Mouse (Mus musculus): ENCODE data around the gene Tunar.

The Tunar gene

DNA sequence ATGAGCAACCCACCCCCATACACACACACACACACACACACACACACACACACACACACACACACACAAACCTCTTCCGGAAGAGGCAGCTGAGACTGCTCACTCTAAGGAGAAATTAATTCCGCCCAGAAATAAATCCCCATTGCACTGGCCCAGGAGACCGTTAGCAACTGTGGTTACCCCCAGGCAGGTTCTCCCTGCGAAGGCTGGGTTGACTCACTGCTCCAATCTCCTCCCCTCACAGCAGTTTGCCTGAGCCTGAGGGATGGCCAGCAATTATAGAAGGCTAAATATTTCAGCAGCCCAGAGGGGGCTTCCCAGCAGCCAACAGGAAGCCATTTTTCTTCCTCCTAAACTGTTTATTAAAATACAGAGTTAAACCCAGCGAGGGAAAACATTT lies 64.5 kb downstream of the Tunar start:
- no peak for DNase-seq (ENCODE audit: low read depth in 2 of 2, low spot score in 2 of 2)

DNA sequence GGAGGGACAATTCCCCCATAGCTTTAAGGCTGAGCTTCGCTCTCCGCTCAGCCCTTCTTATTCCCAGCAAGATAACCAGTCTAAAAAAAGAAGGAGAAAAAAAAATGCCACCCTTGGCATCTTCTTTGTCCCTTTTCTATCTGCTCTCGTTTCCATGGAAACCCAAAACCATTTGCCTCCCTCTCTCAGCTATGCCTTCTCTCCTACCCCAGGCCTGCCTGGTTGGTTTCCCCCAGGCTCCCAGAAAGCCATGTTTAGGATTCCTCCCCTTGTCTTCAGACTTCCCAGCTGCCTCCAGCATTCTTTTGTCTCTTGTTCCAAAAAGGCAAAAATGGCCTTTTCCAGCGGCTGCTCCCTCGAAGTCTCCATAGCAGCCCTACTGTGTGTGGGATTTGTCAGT lies 70.1 kb downstream of the Tunar start:
- no peak for DNase-seq (ENCODE audit: low read depth in 2 of 2, low spot score in 2 of 2)

DNA sequence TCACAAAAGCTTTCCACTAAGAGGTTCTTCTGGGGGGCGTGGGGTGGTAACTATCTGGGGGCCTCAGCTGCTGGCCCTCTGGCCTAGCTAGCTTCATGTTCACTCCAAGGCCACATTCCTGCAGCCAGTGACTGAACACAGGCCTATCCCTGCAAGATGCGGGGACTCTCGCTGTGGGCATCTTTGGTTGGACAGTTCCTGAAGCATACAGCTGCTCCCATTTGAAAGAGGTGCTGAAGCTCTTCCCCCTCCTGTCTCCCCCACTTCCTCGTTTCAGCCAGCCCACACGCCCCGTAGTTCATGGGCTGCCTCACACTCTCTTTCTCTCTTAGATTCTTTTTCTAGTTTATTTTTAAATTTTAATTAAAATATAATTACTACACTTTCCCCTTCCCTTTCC lies 72.3 kb downstream of the Tunar start:
- DNase-seq (ENCODE audit: low read depth in 2 of 2, low spot score in 2 of 2): no peak

DNA sequence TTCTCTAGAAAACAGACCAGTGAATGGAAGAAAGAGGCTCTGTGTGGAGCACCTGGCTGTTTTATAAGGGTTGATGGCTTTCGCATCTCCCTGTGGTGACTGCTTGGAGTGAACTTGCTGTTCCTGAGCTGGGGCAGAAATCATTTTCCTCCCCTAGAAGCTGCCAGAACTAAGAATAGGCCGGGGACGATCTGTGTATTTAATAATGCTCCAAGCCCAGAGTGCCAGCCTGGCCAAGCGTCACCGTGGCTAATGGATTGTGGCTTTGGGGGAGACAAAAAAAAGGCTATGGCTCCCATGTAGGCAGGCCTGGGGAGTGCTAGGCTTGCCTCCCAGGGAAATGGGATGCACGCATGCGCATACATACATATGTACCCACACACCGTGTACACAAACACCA lies 80.2 kb downstream of the Tunar start:
- no peak for DNase-seq (ENCODE audit: low read depth in 2 of 2, low spot score in 2 of 2)

DNA sequence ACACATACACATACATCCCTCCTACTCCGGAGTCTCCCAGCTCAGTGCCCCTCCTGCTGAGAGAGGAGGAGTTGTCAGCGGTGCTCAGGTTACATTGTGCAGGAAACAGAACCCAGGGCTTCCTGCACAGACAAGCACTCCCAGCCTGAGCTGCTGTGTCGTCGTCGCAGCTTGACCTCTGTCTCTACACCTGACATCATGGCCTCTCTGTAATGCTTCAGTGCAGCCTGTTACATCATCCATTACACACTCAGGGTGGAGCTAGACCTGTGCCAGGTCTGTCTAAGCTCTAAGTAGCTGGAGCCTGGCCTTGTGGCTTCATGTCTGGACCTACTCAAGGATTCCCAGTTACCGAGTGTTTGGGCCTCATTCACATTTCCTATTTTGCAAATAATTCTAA lies 86.8 kb downstream of the Tunar start:
- DNase-seq (ENCODE audit: low read depth in 2 of 2, low spot score in 2 of 2): no peak

DNA sequence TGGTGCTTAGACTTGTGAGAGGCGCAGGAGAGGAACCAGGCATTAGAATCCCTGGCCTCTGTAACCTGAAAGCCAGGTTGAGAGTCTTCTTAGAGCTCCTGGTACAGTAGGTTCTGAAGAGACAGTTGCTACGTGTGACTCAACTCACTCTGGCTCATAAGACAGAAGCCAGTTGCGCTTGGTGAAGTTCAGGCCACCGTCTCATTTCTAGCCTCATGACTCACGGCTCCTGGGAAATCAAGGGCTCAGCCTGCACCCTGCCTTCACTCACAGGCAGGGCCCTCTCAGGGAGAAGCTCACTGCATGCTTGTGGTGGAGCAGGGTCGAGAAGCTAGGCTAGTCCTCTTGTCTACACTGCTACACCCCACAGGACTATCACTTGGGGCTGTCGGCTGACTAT lies 92.9 kb downstream of the Tunar start:
- no peak for DNase-seq (ENCODE audit: low read depth in 2 of 2, low spot score in 2 of 2)

DNA sequence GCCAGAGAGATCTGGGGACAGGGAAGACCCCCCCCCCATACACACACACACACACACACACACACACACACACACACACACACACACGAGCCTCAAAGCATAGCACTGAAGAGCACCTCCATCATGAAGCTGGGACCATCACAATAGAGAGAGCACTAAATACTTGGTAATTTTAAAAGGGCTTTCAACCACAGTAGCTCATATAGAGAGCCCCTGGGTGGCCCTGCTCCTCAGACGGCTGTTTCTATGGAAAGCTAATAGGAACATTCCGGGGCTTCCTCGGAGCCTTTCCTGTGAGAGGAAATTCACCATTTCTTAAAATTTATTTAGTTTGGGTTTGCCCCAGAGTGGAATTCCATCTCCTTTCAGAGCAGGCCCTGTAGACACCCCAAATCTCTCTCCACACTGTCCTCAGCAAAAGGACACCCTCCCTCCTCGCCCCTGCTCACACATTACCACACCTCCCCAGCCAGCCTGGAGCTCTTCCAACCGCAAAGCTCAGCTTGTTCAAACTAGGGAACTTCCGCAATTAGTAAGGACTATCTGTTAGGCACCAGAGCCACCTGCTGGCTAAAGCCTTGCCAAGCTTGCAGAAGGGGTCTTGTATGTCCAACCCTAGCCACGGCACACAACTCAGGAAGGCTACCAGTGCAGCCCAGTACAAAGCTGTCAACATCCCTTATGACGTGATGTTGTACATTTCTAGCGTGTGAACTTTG lies 93.5 kb downstream of the Tunar start:
- DNase-seq (ENCODE audit: low read depth in 2 of 2, low spot score in 2 of 2): no peak

DNA sequence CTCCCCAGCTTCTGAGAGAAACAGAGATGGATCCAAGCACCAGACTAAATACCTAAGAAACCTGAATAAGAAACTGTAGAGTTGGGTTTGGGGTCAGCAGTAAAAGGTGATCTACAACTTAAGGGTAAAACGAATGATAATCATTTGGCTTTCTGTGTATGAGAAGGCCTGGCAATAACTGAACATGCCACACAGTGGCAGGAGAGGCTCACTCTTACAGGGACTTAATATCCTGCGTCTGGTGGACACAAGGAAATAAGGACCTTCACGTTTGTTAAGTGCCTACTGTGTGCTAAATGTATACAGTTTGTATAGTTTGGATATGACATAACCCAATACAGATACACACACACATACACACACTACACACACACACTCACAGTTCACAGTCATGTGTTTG lies 98.2 kb downstream of the Tunar start:
- DNase-seq (ENCODE audit: low read depth in 2 of 2, low spot score in 2 of 2): no peak

DNA sequence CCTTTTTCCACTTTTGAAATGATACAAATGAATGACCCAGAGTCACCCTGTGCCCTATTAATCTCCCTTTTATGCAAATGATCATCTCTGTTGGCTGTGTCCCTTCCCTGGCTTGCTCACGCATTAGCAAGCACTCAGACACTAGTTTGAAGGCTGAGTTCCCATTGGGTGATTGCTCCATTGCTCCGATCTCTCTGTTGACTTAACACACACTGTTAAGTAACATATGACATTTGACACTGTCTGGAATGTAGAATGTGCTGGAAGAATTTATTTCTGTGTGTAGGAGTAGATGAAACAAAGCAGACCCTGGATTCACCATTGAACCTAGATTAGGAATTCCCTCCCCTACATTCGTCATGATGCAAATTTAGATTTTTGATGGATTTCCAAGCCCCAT lies 99.1 kb downstream of the Tunar start:
- no peak for DNase-seq (ENCODE audit: low read depth in 2 of 2, low spot score in 2 of 2)
